Mouse (Mus musculus) embryonic stem cell, embryonic (primary cell): ENCODE results near the gene Tcf7.

Experiments
- CTCF ChIA-PET, 4 experiments: fragments of 300-600 bp in 2 of 4; fragments of 350-600 bp in 2 of 4; sonication (Branson Sonifier 250); formaldehyde crosslinking; loops; one replicate each; lab custom pipeline; 2022; ENCODE audit warnings: inconsistent platforms in 2 of 4; lab: Charles Lee
- POLR2A ChIA-PET, 4 experiments: fragments of 300-600 bp in 2 of 4; fragments of 350-600 bp in 2 of 4; sonication (Branson Sonifier 250); formaldehyde crosslinking; loops; one replicate each; lab custom pipeline; 2022; ENCODE audit warnings: antibody characterized with exemption in 4 of 4, inconsistent platforms in 1 of 4; lab: Charles Lee

The Tcf7 gene

GRCm38 (mm10) chr11:52297352-52297751 is 14.5 kb upstream of the Tcf7 start:
- ChIA-PET CTCF (interaction anchor here in 2 of 4 experiments (1.1 to 3.8 kb wide), 6 partner anchors 11 to 46 kb away, joined by 4 to 21 read pairs (median 8); partner anchors contain the start of gene Tcf7 (in 1 of the 2)), POLR2A (interaction anchor here in 2 of 4 experiments (0.9 to 3.3 kb wide), 10 partner anchors 8 to 88 kb away, joined by 3 to 13 read pairs (median 4); partner anchors contain the start of gene Tcf7 (in 1 of the 2))

GRCm38 (mm10) chr11:52294103-52294502 is 11.3 kb upstream of the Tcf7 start:
- CTCF ChIA-PET = interaction anchor here (0.5 to 1.6 kb wide), 13 partner anchors 9 to 303 kb away, joined by 3 to 6 read pairs (median 3); no protein-coding TSS in a partner anchor
- POLR2A ChIA-PET = interaction anchor here (0.5 to 3.6 kb wide), 25 partner anchors 9 to 1471 kb away, joined by 3 to 13 read pairs (median 4); partner anchors contain the start of gene Tcf7 (in 1 of the 4)

GRCm38 (mm10) chr11:52292894-52293293 is 10.1 kb upstream of the Tcf7 start:
- ChIA-PET POLR2A (interaction anchor here in 2 of 4 experiments (0.6 to 3.3 kb wide), 9 partner anchors 10 to 1024 kb away, joined by 3 to 14 read pairs (median 3); partner anchors contain the start of gene Tcf7 (in 1 of the 2)), CTCF (interaction anchor here in 1 of 4 experiments (0.6 to 0.7 kb wide), 2 partner anchors 36 to 40 kb away, joined by 3 to 4 read pairs; no protein-coding TSS in a partner anchor)

- CTCF ChIA-PET = interaction anchor here in 3 of 4 experiments (0.6 to 1.0 kb wide), 4 partner anchors 11 to 40 kb away, joined by 3 to 4 read pairs (median 3); no protein-coding TSS in a partner anchor
- POLR2A ChIA-PET = interaction anchor here in 2 of 4 experiments (0.6 to 3.3 kb wide), 11 partner anchors 9 to 1024 kb away, joined by 3 to 14 read pairs (median 3); partner anchors contain the start of gene Tcf7 (in 2 of the 2)
These were observed 9.5 kb upstream of the Tcf7 start for GRCm38 (mm10) chr11:52292346-52292745.

GRCm38 (mm10) chr11:52286958-52287305 is 4.1 kb upstream of the Tcf7 start:
- CTCF ChIA-PET = interaction anchor here in 3 of 4 experiments (0.6 to 2.2 kb wide), 9 partner anchors 10 to 1030 kb away, joined by 3 to 11 read pairs (median 5); no protein-coding TSS in a partner anchor
- POLR2A ChIA-PET = interaction anchor here in 3 of 4 experiments (0.6 to 4.1 kb wide), 31 partner anchors 8 to 628 kb away, joined by 3 to 51 read pairs (median 4); partner anchors contain the start of gene Vdac1 (in 1 of the 3)

GRCm38 (mm10) chr11:52286301-52286957 is 3.6 kb upstream of the Tcf7 start:
- CTCF ChIA-PET = interaction anchor here in 3 of 4 experiments (0.6 to 2.2 kb wide), 7 partner anchors 9 to 57 kb away, joined by 3 to 9 read pairs (median 5); no protein-coding TSS in a partner anchor

GRCm38 (mm10) chr11:52283596-52284571 is 1.1 kb upstream of the Tcf7 start:
- ChIA-PET CTCF (interaction anchor here (0.6 to 2.8 kb wide), 23 partner anchors 11 to 885 kb away, joined by 3 to 11 read pairs (median 4); no protein-coding TSS in a partner anchor), POLR2A (interaction anchor here in 3 of 4 experiments (0.5 to 4.1 kb wide), 51 partner anchors 8 to 654 kb away, joined by 3 to 51 read pairs (median 5); partner anchors contain the start of gene Vdac1 (in 3 of the 3))

More at GRCm38 (mm10) chr11:52286301-52286957, 3.6 kb upstream of the Tcf7 start:
- POLR2A ChIA-PET = interaction anchor here in 3 of 4 experiments (0.6 to 4.1 kb wide), 37 partner anchors 8 to 628 kb away, joined by 3 to 51 read pairs (median 4); partner anchors contain the start of gene Vdac1 (in 1 of the 3)

- ChIA-PET POLR2A (interaction anchor here (0.6 to 4.1 kb wide), 36 partner anchors 9 to 183 kb away, joined by 3 to 23 read pairs (median 6); partner anchors contain the start of gene Ppp2ca (in 1 of the 4)), CTCF (interaction anchor here in 3 of 4 experiments (0.9 to 2.8 kb wide), 8 partner anchors 16 to 92 kb away, joined by 3 to 11 read pairs (median 6); no protein-coding TSS in a partner anchor)
These were observed 417 bp downstream of the Tcf7 start for GRCm38 (mm10) chr11:52282420-52282773.

GRCm38 (mm10) chr11:52281568-52282328 is 1.1 kb downstream of the Tcf7 start:
- ChIA-PET POLR2A (interaction anchor here in 3 of 4 experiments (0.8 to 4.1 kb wide), 30 partner anchors 8 to 183 kb away, joined by 3 to 23 read pairs (median 6); partner anchors contain the start of gene Ppp2ca (in 1 of the 3)), CTCF (interaction anchor here in 3 of 4 experiments (0.6 to 2.8 kb wide), 6 partner anchors 17 to 65 kb away, joined by 3 to 11 read pairs (median 6); no protein-coding TSS in a partner anchor)

- ChIA-PET CTCF (interaction anchor here in 2 of 4 experiments (1.4 to 1.5 kb wide), 2 partner anchors 19 kb away, joined by 3 to 6 read pairs; no protein-coding TSS in a partner anchor), POLR2A (interaction anchor here in 3 of 4 experiments (0.9 to 13.2 kb wide), 16 partner anchors 7 to 62 kb away, joined by 3 to 133 read pairs (median 4); no protein-coding TSS in a partner anchor)
These were observed 2.0 kb downstream of the Tcf7 start for GRCm38 (mm10) chr11:52280566-52281455.

GRCm38 (mm10) chr11:52279611-52280145 is 3.1 kb downstream of the Tcf7 start:
- ChIA-PET POLR2A (interaction anchor here in 3 of 4 experiments (0.6 to 13.2 kb wide), 7 partner anchors 10 to 1907 kb away, joined by 4 to 133 read pairs (median 5); no protein-coding TSS in a partner anchor), CTCF (interaction anchor here in 1 of 4 experiments (0.8 kb wide), 1 partner anchor 64 kb away, joined by 3 read pairs; no protein-coding TSS in a partner anchor)

- CTCF ChIA-PET = interaction anchor here in 1 of 4 experiments (0.6 to 0.8 kb wide), 2 partner anchors 24 to 64 kb away, joined by 3 to 5 read pairs; no protein-coding TSS in a partner anchor
- POLR2A ChIA-PET = interaction anchor here in 2 of 4 experiments (1.5 to 13.2 kb wide), 6 partner anchors 7 to 21 kb away, joined by 4 to 133 read pairs (median 6); no protein-coding TSS in a partner anchor
These were observed 3.8 kb downstream of the Tcf7 start for GRCm38 (mm10) chr11:52278991-52279390.

GRCm38 (mm10) chr11:52278164-52278563 is 4.7 kb downstream of the Tcf7 start:
- POLR2A ChIA-PET = interaction anchor here in 3 of 4 experiments (0.6 to 13.2 kb wide), 14 partner anchors 8 to 80 kb away, joined by 3 to 133 read pairs (median 4); no protein-coding TSS in a partner anchor
- CTCF ChIA-PET = interaction anchor here in 1 of 4 experiments (7.5 kb wide), 1 partner anchor 16 kb away, joined by 37 read pairs; no protein-coding TSS in a partner anchor

GRCm38 (mm10) chr11:52277433-52278150 is 5.2 kb downstream of the Tcf7 start:
- CTCF ChIA-PET = interaction anchor here in 2 of 4 experiments (0.5 to 7.5 kb wide), 4 partner anchors 9 to 93 kb away, joined by 3 to 37 read pairs (median 6); no protein-coding TSS in a partner anchor
- POLR2A ChIA-PET = interaction anchor here in 3 of 4 experiments (0.6 to 13.2 kb wide), 20 partner anchors 8 to 83 kb away, joined by 3 to 133 read pairs (median 5); partner anchors contain the start of gene Vdac1 (in 1 of the 3)
